Mouse (Mus musculus): Measurements from ENCODE around the gene F8. TPM values are rescaled to one million over a fixed set of nuclear protein-coding genes. Genes with fewer than 3 reads are reported as not detected.
"Not testable (repeated sequence)": the region's sequence is repeated elsewhere in the genome, so short reads cannot be mapped to it uniquely, and the experiment has no call there.

F8 gene
- polyA plus RNA-seq, 1 experiment from 2014 or later: 2.2 TPM

GRCm38 (mm10) chrX:75323556-75323955 lies 58.9 kb downstream of the F8 start:
- WGBS: 88% methylated on average over 4 of the region's 4 CpGs
- ATAC-seq (ENCODE audit: insufficient number of reproducible peaks, insufficient read depth, low FRiP score, low TSS enrichment): no peak
- Histone ChIP-seq H3K9me3 (no peaks in the 10 kb centered on the region), H3K36me3 (no peaks in the 10 kb centered on the region), H3K4me2 (replicated peaks) (no peak overlapping the region), H3K4me1 (no peaks in the 10 kb centered on the region), H3K27ac (no peak overlapping the region), H3K4me3 (no peak overlapping the region), H3K27me3 (no peaks in the 10 kb centered on the region), H3K9ac (no peak overlapping the region)

- no peak overlapping the region for H3K27ac ChIP-seq
- no peaks in the 10 kb centered on the region for H3K36me3 ChIP-seq
- no peaks in the 10 kb centered on the region for H3K9me3 ChIP-seq
- no peak overlapping the region for H3K9ac ChIP-seq
- 69% methylated on average over 8 of the region's 8 CpGs for WGBS
- no peaks in the 10 kb centered on the region for H3K27me3 ChIP-seq
- H3K4me2 ChIP-seq (replicated peaks): no peak overlapping the region
- no peaks in the 10 kb centered on the region for H3K4me1 ChIP-seq
- no peak for ATAC-seq (ENCODE audit: insufficient number of reproducible peaks, insufficient read depth, low FRiP score, low TSS enrichment)
- H3K4me3 ChIP-seq: no peak overlapping the region
These were observed 110.7 kb downstream of the F8 start for GRCm38 (mm10) chrX:75271676-75272075.

- not testable (repeated sequence) for H3K4me3 ChIP-seq; H3K4me1 ChIP-seq; H3K27ac ChIP-seq; H3K9me3 ChIP-seq; H3K27me3 ChIP-seq; H3K36me3 ChIP-seq; H3K9ac ChIP-seq; ATAC-seq (ENCODE audit: insufficient number of reproducible peaks, insufficient read depth, low FRiP score, low TSS enrichment); H3K4me2 ChIP-seq (replicated peaks)
- 54% methylated on average over 8 of the region's 8 CpGs for WGBS
These were observed 148.6 kb downstream of the F8 start for GRCm38 (mm10) chrX:75233603-75234376.

- WGBS: 69% methylated on average over 1 of the region's 1 CpGs
- no peak for ATAC-seq (ENCODE audit: insufficient number of reproducible peaks, insufficient read depth, low FRiP score, low TSS enrichment)
- H3K36me3 ChIP-seq: no peaks in the 10 kb centered on the region
These were observed 151.0 kb downstream of the F8 start for GRCm38 (mm10) chrX:75231456-75231855.

GRCm38 (mm10) chrX:75163670-75164069 lies 218.7 kb downstream of the F8 start, which contains the start of gene Smim9:
Gene Smim9 (minus strand): TSS chrX:75163770.
- H3K4me1 ChIP-seq: no peaks in the 10 kb centered on the region
- H3K36me3 ChIP-seq: no peaks in the 10 kb centered on the region
- H3K9me3 ChIP-seq: no peaks in the 10 kb centered on the region
- 76% methylated on average over 1 of the region's 1 CpGs for WGBS
- no peak within 1 kb of the TSS for H3K4me3 ChIP-seq
- no peak within 1 kb of the TSS for H3K9ac ChIP-seq
- ATAC-seq (ENCODE audit: insufficient number of reproducible peaks, insufficient read depth, low FRiP score, low TSS enrichment): no peak
- no peak within 1 kb of the TSS for H3K27ac ChIP-seq
- H3K27me3 ChIP-seq: no peaks in the 10 kb centered on the region
- no peak within 1 kb of the TSS for H3K4me2 ChIP-seq (replicated peaks)

More at GRCm38 (mm10) chrX:75231456-75231855, 151.0 kb downstream of the F8 start:
- Histone ChIP-seq H3K9me3 (no peaks in the 10 kb centered on the region), H3K27ac (no peak overlapping the region), H3K4me2 (replicated peaks) (no peak overlapping the region), H3K4me3 (no peak overlapping the region), H3K9ac (no peak overlapping the region), H3K4me1 (no peaks in the 10 kb centered on the region), H3K27me3 (no peaks in the 10 kb centered on the region)

GRCm38 (mm10) chrX:75155576-75156243 lies 226.7 kb downstream of the F8 start:
- Histone ChIP-seq H3K27ac (no peak overlapping the region), H3K4me1 (no peaks in the 10 kb centered on the region), H3K9ac (peak overlapping the region; percentile 50), H3K27me3 (no peaks in the 10 kb centered on the region), H3K36me3 (no peaks in the 10 kb centered on the region), H3K4me3 (peak overlapping the region; percentile 39), H3K4me2 (replicated peaks) (peak overlapping the region; percentile 62), H3K9me3 (no peaks in the 10 kb centered on the region)
- ATAC-seq (ENCODE audit: insufficient number of reproducible peaks, insufficient read depth, low FRiP score, low TSS enrichment): peak; percentile 74; the same call in 1 of the 2 replicates
- WGBS: 15% methylated on average over 36 of the region's 49 CpGs

GRCm38 (mm10) chrX:75152249-75152648 lies 230.2 kb downstream of the F8 start:
- no peaks in the 10 kb centered on the region for H3K9me3 ChIP-seq
- no peak overlapping the region for H3K4me2 ChIP-seq (replicated peaks)
- H3K4me1 ChIP-seq: no peaks in the 10 kb centered on the region
- no peak overlapping the region for H3K27ac ChIP-seq
- no peaks in the 10 kb centered on the region for H3K36me3 ChIP-seq
- WGBS: 63% methylated on average over 1 of the region's 1 CpGs
- H3K27me3 ChIP-seq: no peaks in the 10 kb centered on the region
- ATAC-seq (ENCODE audit: insufficient number of reproducible peaks, insufficient read depth, low FRiP score, low TSS enrichment): no peak
- no peak overlapping the region for H3K9ac ChIP-seq
- H3K4me3 ChIP-seq: no peak overlapping the region

GRCm38 (mm10) chrX:75150304-75150703 lies 232.1 kb downstream of the F8 start:
- WGBS: 72% methylated on average over 2 of the region's 2 CpGs
- no peak for ATAC-seq (ENCODE audit: insufficient number of reproducible peaks, insufficient read depth, low FRiP score, low TSS enrichment)
- H3K4me2 ChIP-seq (replicated peaks): no peak overlapping the region
- no peaks in the 10 kb centered on the region for H3K9me3 ChIP-seq
- no peaks in the 10 kb centered on the region for H3K36me3 ChIP-seq
- no peaks in the 10 kb centered on the region for H3K27me3 ChIP-seq
- no peak overlapping the region for H3K9ac ChIP-seq
- no peak overlapping the region for H3K4me3 ChIP-seq
- H3K4me1 ChIP-seq: no peaks in the 10 kb centered on the region
- H3K27ac ChIP-seq: no peak overlapping the region

- no peaks in the 10 kb centered on the region for H3K9me3 ChIP-seq
- no peak overlapping the region for H3K4me3 ChIP-seq
- H3K27me3 ChIP-seq: no peaks in the 10 kb centered on the region
- no peak overlapping the region for H3K9ac ChIP-seq
- no peak for ATAC-seq (ENCODE audit: insufficient number of reproducible peaks, insufficient read depth, low FRiP score, low TSS enrichment)
- H3K4me1 ChIP-seq: no peaks in the 10 kb centered on the region
- H3K4me2 ChIP-seq (replicated peaks): no peak overlapping the region
- WGBS: 74% methylated on average over 4 of the region's 4 CpGs
- H3K27ac ChIP-seq: no peak overlapping the region
- no peaks in the 10 kb centered on the region for H3K36me3 ChIP-seq
These were observed 234.0 kb downstream of the F8 start for GRCm38 (mm10) chrX:75148414-75148813.

- H3K9me3 ChIP-seq; H3K27me3 ChIP-seq; H3K27ac ChIP-seq; ATAC-seq (ENCODE audit: insufficient number of reproducible peaks, insufficient read depth, low FRiP score, low TSS enrichment); H3K4me1 ChIP-seq; H3K36me3 ChIP-seq: not testable (repeated sequence)
- Histone ChIP-seq H3K4me2 (replicated peaks) (peak overlapping the region; percentile 52), H3K4me3 (peak overlapping the region; percentile 34), H3K9ac (peak overlapping the region; percentile 42; the same call in 1 of the 2 replicates)
- WGBS: 12% methylated on average over 22 of the region's 42 CpGs
These were observed 239.3 kb downstream of the F8 start for GRCm38 (mm10) chrX:75143124-75143555.

GRCm38 (mm10) chrX:75138182-75138581 lies 244.2 kb downstream of the F8 start:
- no peaks in the 10 kb centered on the region for H3K4me1 ChIP-seq
- H3K27me3 ChIP-seq: no peaks in the 10 kb centered on the region
- H3K4me2 ChIP-seq (replicated peaks): no peak overlapping the region
- 85% methylated on average over 2 of the region's 2 CpGs for WGBS
- H3K9ac ChIP-seq: no peak overlapping the region
- H3K9me3 ChIP-seq: no peaks in the 10 kb centered on the region
- no peak overlapping the region for H3K27ac ChIP-seq
- no peaks in the 10 kb centered on the region for H3K36me3 ChIP-seq
- no peak overlapping the region for H3K4me3 ChIP-seq
- ATAC-seq (ENCODE audit: insufficient number of reproducible peaks, insufficient read depth, low FRiP score, low TSS enrichment): no peak

GRCm38 (mm10) chrX:75137729-75138128 lies 244.7 kb downstream of the F8 start:
- Histone ChIP-seq H3K4me2 (replicated peaks) (no peak overlapping the region), H3K27ac (no peak overlapping the region), H3K36me3 (no peaks in the 10 kb centered on the region), H3K27me3 (no peaks in the 10 kb centered on the region), H3K9ac (no peak overlapping the region), H3K4me3 (no peak overlapping the region), H3K4me1 (no peaks in the 10 kb centered on the region), H3K9me3 (no peaks in the 10 kb centered on the region)
- WGBS: 90% methylated on average over 2 of the region's 2 CpGs
- no peak for ATAC-seq (ENCODE audit: insufficient number of reproducible peaks, insufficient read depth, low FRiP score, low TSS enrichment)

All from embryonic facial prominence, embryonic 12.5 days (tissue).